Mouse (Mus musculus): ENCODE data around the gene Ripor3.

DNA sequence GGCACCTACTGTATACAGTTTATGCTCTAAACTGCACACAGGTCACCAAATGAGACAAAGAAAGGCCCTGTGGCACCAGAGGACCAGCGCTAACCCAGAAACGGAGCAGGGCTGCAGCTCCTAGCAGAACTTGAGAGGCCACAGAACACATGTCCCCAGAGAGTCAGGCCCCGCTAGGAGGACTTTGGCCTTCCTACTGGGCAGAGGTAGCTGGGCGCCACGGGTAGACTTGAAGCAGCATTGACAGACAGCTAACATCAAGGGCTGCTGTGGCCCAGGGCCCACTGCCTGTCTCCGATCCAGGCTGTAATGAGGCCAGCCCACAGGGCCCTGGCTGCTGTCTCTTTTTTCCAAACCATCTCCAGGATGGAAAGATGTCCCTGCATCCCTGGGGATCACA lies 3.9 kb downstream of the Ripor3 start:
- TF ChIP-seq CTCF (IDR thresholded peaks at IDR 0.05; ENCODE audit: borderline replicate concordance, insufficient read depth, low read length) = no peak
- TF ChIP-seq POLR2A (IDR thresholded peaks at IDR 0.05; ENCODE audit: low read depth, low read length) = no peak
